Mouse (Mus musculus) stomach, embryonic 15.5 days (tissue): Measurements from ENCODE around the gene Arhgef7. TPM values are rescaled to one million over a fixed set of nuclear protein-coding genes. Genes with fewer than 3 reads are reported as not detected.

Experiments
- ATAC-seq: fragments of 200-750 bp; cut with Nextera tagmentation; 2 replicates; pipeline ENCODE4 v1.8.0; 2017; ENCODE audit warnings: low read depth, moderate number of reproducible peaks, moderate TSS enrichment; ENCODE audit not compliant: insufficient read depth, low FRiP score
- H3K27ac ChIP-seq: fragments of 300-500 bp; sonication (generic); 2 replicates; pipeline ENCODE4 v1.5.1; 2015; ENCODE audit warnings: mild to moderate bottlenecking, inconsistent platforms
- H3K27me3 ChIP-seq: fragments of 300-500 bp; sonication (generic); replicated peaks from 2 replicates; pipeline ENCODE4 v1.6.1; 2015; ENCODE audit warnings: inconsistent platforms
- H3K36me3 ChIP-seq: fragments of 300-500 bp; sonication (generic); 2 replicates; pipeline ENCODE4 v1.6.1; 2015; ENCODE audit warnings: inconsistent platforms
- H3K4me1 ChIP-seq: fragments of 300-500 bp; sonication (generic); 2 replicates; pipeline ENCODE4 v1.6.1; 2015; ENCODE audit warnings: inconsistent platforms
- H3K4me2 ChIP-seq: fragments of 300-500 bp; sonication (generic); 2 replicates; pipeline ENCODE4 v1.6.1; 2015; ENCODE audit warnings: mild to moderate bottlenecking, inconsistent platforms
- H3K4me3 ChIP-seq: fragments of 300-500 bp; sonication (generic); replicated peaks from 2 replicates; pipeline ENCODE4 v1.5.1; 2015; ENCODE audit warnings: inconsistent platforms
- H3K9ac ChIP-seq: fragments of 300-500 bp; sonication (generic); 2 replicates; pipeline ENCODE4 v1.6.1; 2015; ENCODE audit warnings: inconsistent platforms
- H3K9me3 ChIP-seq: fragments of 300-500 bp; sonication (generic); 2 replicates; pipeline ENCODE4 v1.6.1; 2016; ENCODE audit warnings: inconsistent platforms
- WGBS: fragments of 180-500 bp; shearing (Covaris S2); methylation state at CpG from one replicate; pipeline ENCODE4 v1.1.7; 2015; 5-methylcytosine and 5-hydroxymethylcytosine counted together
- polyA plus RNA-seq: library from polyadenylated mRNA; unstranded; fragments of >200 nt; fragmentation: Nextera tagmentation; extraction: Ambion mirVana; gene quantifications from 2 replicates; pipeline ENCODE4 v1.2.1, GENCODE M21; 2015

Gene Arhgef7
- polyA plus RNA-seq, 1 experiment from 2014 or later: 29.3 TPM

DNA sequence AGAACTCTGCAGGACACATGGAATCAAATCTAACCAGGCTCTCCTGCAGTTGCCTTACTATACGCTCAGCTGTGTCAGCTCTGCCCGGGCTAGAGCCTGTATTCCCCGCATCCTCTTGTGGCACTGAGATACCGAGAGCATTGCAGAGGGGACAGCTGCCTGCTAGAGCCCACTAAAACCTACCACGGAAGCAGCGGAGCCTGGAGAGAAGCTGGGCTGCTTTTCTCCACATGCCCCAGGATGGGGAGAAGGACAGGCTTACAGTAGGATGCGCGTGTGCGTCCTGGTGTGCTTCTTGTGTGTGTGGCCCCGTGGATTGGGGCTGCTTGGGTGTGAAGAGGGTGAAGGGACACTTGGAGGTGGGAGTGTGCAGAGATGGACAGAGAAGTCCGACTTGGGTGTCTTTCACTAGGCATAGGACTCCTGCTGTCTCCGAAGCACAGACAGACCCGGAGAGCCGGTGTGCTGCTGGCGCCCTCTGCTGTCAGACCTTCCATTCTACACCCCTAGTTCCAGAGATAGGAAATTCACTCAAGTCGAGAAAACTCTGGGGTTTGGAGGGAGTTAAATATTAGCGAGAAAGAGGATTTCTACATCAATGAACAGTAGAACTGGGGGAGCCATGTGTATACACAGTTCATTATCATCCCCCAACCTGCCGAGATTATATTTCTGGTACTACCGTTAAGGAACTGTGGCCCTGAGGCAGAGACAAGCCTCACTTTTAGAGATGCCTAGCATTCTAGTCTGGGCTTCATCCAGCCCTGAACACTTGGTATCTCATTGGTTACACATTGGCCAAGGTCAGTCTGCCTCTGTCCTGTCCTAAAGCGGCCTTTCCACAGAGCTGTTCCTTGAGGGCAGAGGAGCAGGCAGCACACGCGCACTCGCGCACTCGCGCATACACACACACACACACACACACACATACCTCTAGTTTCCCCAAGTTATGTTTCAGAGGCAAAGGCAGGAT is 27.2 kb upstream of the Arhgef7 start:
- Histone ChIP-seq H3K4me3 (no peak overlapping the region), H3K4me1 (peaks cover 2% of the 10 kb centered on the region; the same call in 1 of the 2 replicates), H3K27ac (no peak overlapping the region), H3K36me3 (no peaks in the 10 kb centered on the region), H3K27me3 (no peaks in the 10 kb centered on the region), H3K9me3 (no peaks in the 10 kb centered on the region), H3K9ac (no peak overlapping the region), H3K4me2 (peak overlapping the region; percentile 46)
- peak; percentile 75 for ATAC-seq
- 34% methylated on average over 26 of the region's 26 CpGs for WGBS

GRCm38 (mm10) chr8:11701033-11701362 is 26.5 kb upstream of the Arhgef7 start, which contains the start of gene 1700016D06Rik:
Gene 1700016D06Rik (minus strand): TSS chr8:11701063.
- H3K4me1 ChIP-seq: peaks cover 2% of the 10 kb centered on the region; the same call in 1 of the 2 replicates
- no peak within 1 kb of the TSS for H3K27ac ChIP-seq
- no peak within 1 kb of the TSS for H3K9ac ChIP-seq
- no peaks in the 10 kb centered on the region for H3K27me3 ChIP-seq
- no peaks in the 10 kb centered on the region for H3K9me3 ChIP-seq
- WGBS: 55% methylated on average over 6 of the region's 6 CpGs
- ATAC-seq: no peak
- H3K36me3 ChIP-seq: no peaks in the 10 kb centered on the region
- H3K4me3 ChIP-seq: no peak within 1 kb of the TSS
- H3K4me2 ChIP-seq: peak within 1 kb of the TSS; percentile 46

DNA sequence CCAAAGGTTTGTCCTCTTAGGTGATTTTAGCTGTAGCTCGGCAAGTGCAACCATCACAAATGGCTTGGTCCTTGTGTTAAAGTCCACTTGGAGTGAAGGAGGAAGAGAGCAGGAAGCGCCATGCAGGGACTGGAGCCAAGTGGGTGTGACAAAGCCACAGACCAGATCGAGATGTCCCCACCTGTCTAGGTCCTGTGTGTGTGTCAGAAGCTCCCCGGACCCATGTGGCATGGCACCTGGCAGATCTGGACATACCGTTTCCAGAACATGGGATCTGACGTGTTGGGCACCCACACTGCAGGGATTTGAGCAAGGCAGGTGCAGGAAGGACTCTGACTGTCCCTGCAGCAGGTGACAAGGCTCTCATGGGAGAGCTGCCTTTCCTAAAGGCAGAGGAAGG is 26.1 kb upstream of the Arhgef7 start:
- H3K27ac ChIP-seq: no peak overlapping the region
- ATAC-seq: no peak
- H3K4me3 ChIP-seq: no peak overlapping the region
- no peaks in the 10 kb centered on the region for H3K27me3 ChIP-seq
- H3K9me3 ChIP-seq: no peaks in the 10 kb centered on the region
- H3K4me1 ChIP-seq: peaks cover 2% of the 10 kb centered on the region; the same call in 1 of the 2 replicates
- 80% methylated on average over 6 of the region's 6 CpGs for WGBS
- H3K4me2 ChIP-seq: no peak overlapping the region
- no peaks in the 10 kb centered on the region for H3K36me3 ChIP-seq
- H3K9ac ChIP-seq: no peak overlapping the region

GRCm38 (mm10) chr8:11703789-11704188 is 23.7 kb upstream of the Arhgef7 start:
- Histone ChIP-seq H3K4me2 (no peak overlapping the region), H3K27ac (no peak overlapping the region), H3K9me3 (no peaks in the 10 kb centered on the region), H3K36me3 (no peaks in the 10 kb centered on the region), H3K27me3 (no peaks in the 10 kb centered on the region), H3K9ac (no peak overlapping the region), H3K4me1 (peaks cover 2% of the 10 kb centered on the region; the same call in 1 of the 2 replicates), H3K4me3 (no peak overlapping the region)
- no peak for ATAC-seq
- 76% methylated on average over 5 of the region's 5 CpGs for WGBS

DNA sequence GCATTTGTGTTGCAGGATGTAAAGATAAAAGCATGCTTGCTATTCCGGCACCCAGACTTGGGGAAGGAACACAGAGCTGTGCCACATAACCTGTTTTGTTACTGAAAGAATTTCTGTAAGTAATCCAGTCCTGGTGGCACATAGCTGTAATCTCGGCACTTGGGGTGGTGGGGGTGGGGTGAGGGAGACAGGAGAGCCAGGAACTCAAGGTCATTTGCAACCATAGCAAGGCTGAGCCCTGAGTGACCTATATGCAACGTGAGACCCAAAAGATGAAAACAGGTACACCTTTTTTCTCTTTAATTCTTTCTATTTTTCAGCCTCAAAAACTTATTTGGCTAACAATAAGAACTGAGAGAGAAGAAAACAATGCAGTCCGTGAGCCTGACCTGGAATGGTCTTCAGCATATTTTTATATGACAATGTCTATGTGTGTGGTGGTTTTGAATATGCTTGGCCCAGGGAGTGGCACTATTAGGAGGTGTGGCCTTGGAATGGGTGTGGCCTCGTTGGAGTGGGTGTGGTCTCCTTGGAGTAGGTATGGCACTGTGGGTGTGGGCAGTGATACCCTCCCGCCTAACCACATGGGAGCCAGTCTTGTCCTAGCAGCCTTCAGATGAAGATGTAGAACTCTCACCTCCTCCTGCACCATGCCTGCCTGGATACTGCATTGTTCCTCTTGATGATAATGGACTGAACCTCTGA is 22.7 kb upstream of the Arhgef7 start:
- Histone ChIP-seq H3K4me2 (no peak overlapping the region), H3K9ac (no peak overlapping the region), H3K36me3 (no peaks in the 10 kb centered on the region), H3K27me3 (no peaks in the 10 kb centered on the region), H3K4me1 (peaks cover 2% of the 10 kb centered on the region; the same call in 1 of the 2 replicates), H3K9me3 (no peaks in the 10 kb centered on the region), H3K4me3 (no peak overlapping the region), H3K27ac (no peak overlapping the region)
- ATAC-seq: no peak
- 59% methylated on average over 6 of the region's 6 CpGs for WGBS

GRCm38 (mm10) chr8:11705818-11706217 is 21.7 kb upstream of the Arhgef7 start:
- Histone ChIP-seq H3K9me3 (no peaks in the 10 kb centered on the region), H3K9ac (no peak overlapping the region), H3K4me1 (no peaks in the 10 kb centered on the region), H3K27ac (no peak overlapping the region), H3K4me3 (no peak overlapping the region), H3K4me2 (no peak overlapping the region), H3K36me3 (no peaks in the 10 kb centered on the region), H3K27me3 (no peaks in the 10 kb centered on the region)
- 72% methylated on average over 12 of the region's 12 CpGs for whole genome bisulfite sequencing
- ATAC-seq: no peak

- Histone ChIP-seq H3K4me3 (no peak overlapping the region), H3K9ac (no peak overlapping the region), H3K27ac (no peak overlapping the region), H3K4me1 (no peaks in the 10 kb centered on the region), H3K4me2 (no peak overlapping the region), H3K36me3 (no peaks in the 10 kb centered on the region), H3K27me3 (no peaks in the 10 kb centered on the region), H3K9me3 (no peaks in the 10 kb centered on the region)
- ATAC-seq: no peak
- WGBS: 27% methylated on average over 3 of the region's 3 CpGs
Measured at GRCm38 (mm10) chr8:11707701-11708100, 19.8 kb upstream of the Arhgef7 start.

DNA sequence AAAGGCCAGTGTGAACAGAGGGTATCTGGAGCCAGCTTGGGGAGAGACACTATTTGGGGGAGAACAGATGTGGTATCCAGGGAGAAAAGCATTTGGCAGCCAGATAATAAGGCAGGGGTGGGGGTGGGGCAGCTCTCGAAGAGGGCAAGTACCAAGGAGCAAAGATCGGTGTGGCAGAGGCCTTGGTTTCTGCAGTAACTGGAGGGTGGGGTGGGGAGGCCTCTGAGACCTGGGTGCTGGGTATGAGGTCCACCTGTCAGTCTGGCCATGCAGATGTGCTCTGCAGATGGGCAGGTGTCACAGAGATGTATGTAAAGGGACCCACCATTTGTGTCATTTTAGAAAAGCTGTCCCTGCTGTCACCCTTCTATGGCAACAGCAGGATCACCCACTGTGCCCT is 18.7 kb upstream of the Arhgef7 start:
- H3K9ac ChIP-seq: no peak overlapping the region
- no peak overlapping the region for H3K27ac ChIP-seq
- 45% methylated on average over 2 of the region's 2 CpGs for WGBS
- no peak for ATAC-seq
- H3K4me1 ChIP-seq: no peaks in the 10 kb centered on the region
- no peak overlapping the region for H3K4me3 ChIP-seq
- H3K4me2 ChIP-seq: no peak overlapping the region
- no peaks in the 10 kb centered on the region for H3K27me3 ChIP-seq
- no peaks in the 10 kb centered on the region for H3K9me3 ChIP-seq
- H3K36me3 ChIP-seq: no peaks in the 10 kb centered on the region

DNA sequence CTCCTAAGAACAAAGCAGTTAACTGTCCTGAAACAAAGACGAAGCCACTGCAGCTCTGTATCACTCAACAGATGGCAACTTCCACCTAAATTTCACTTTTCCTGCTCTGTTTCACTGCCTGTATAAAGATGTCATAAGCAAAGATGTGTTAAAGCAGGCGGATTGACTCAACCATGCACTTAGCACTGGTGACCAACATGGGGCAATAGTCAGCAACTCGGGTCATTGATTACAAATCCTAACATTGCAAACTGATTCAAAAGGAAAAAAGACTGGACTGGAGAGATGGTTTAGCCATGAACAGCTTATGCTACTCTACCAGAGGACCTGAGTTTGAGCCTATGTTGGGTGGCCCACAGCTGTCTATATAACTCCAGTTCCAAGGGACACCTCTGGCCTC is 18.0 kb upstream of the Arhgef7 start:
- Histone ChIP-seq H3K9me3 (no peaks in the 10 kb centered on the region), H3K9ac (no peak overlapping the region), H3K27ac (no peak overlapping the region), H3K4me2 (no peak overlapping the region), H3K4me3 (no peak overlapping the region), H3K36me3 (no peaks in the 10 kb centered on the region), H3K4me1 (no peaks in the 10 kb centered on the region), H3K27me3 (no peaks in the 10 kb centered on the region)
- no peak for ATAC-seq
- 78% methylated on average over 3 of the region's 3 CpGs for WGBS

GRCm38 (mm10) chr8:11710415-11710814 is 17.1 kb upstream of the Arhgef7 start:
- no peaks in the 10 kb centered on the region for H3K9me3 ChIP-seq
- H3K36me3 ChIP-seq: no peaks in the 10 kb centered on the region
- H3K4me1 ChIP-seq: no peaks in the 10 kb centered on the region
- no peak overlapping the region for H3K4me3 ChIP-seq
- 50% methylated on average over 5 of the region's 5 CpGs for WGBS
- no peak overlapping the region for H3K9ac ChIP-seq
- H3K27ac ChIP-seq: no peak overlapping the region
- peak; percentile 57; the same call in 1 of the 2 replicates for ATAC-seq
- no peak overlapping the region for H3K4me2 ChIP-seq
- H3K27me3 ChIP-seq: no peaks in the 10 kb centered on the region

DNA sequence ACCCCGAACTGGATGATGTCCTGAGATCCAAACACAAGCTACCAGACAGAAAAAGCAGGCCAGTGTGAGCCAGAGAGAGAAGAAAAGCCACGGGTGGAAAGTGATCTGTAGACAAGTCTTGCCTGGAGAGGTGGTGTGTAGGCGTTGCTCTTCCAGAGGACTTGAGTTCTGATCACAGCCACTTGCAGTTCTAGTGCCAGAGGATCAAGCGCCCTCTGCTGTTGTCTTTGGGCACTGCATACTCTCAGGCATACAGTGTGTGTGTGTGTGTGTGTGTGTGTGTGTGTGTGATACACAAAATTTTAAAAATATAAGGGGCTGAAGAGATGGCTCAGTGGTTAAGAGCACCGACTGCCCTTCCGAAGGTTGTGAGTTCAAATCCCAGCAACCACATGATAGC is 15.3 kb upstream of the Arhgef7 start:
- no peak for ATAC-seq
- Histone ChIP-seq H3K4me3 (no peak overlapping the region), H3K4me1 (no peaks in the 10 kb centered on the region), H3K27me3 (no peaks in the 10 kb centered on the region), H3K9me3 (no peaks in the 10 kb centered on the region), H3K4me2 (no peak overlapping the region), H3K27ac (no peak overlapping the region), H3K36me3 (no peaks in the 10 kb centered on the region), H3K9ac (no peak overlapping the region)
- 81% methylated on average over 6 of the region's 6 CpGs for WGBS

GRCm38 (mm10) chr8:11717194-11717593 is 10.3 kb upstream of the Arhgef7 start:
- Histone ChIP-seq H3K9me3 (no peaks in the 10 kb centered on the region), H3K4me2 (no peak overlapping the region), H3K4me3 (no peak overlapping the region), H3K9ac (no peak overlapping the region), H3K27ac (no peak overlapping the region), H3K36me3 (no peaks in the 10 kb centered on the region), H3K4me1 (no peaks in the 10 kb centered on the region), H3K27me3 (0 out of 2 replicates have a peak, but pooled peaks cover 6% of the 10 kb centered on the region)
- 56% methylated on average over 4 of the region's 4 CpGs for WGBS
- ATAC-seq: no peak
